Mouse (Mus musculus) liver, embryonic 16.5 days (tissue): Measurements from ENCODE around the gene Fxyd1. TPM values are rescaled to one million over a fixed set of nuclear protein-coding genes. Genes with fewer than 3 reads are reported as not detected.

Experiments used
- ATAC-seq: fragments of 200-750 bp; cut with Nextera tagmentation; 2 replicates; pipeline ENCODE4 v1.8.0; 2017; ENCODE audit warnings: low read depth, mild to moderate bottlenecking, moderate number of reproducible peaks, moderate library complexity
- H3K27ac ChIP-seq: fragments of 300-500 bp; sonication (generic); 2 replicates; pipeline ENCODE4 v1.5.1; 2014; ENCODE audit warnings: mild to moderate bottlenecking, low read length
- H3K27me3 ChIP-seq: fragments of 300-500 bp; sonication (generic); 2 replicates; pipeline ENCODE4 v1.6.1; 2014; ENCODE audit warnings: low read depth, low read length, mixed read lengths; ENCODE audit not compliant: control insufficient read depth, insufficient read depth
- H3K36me3 ChIP-seq: fragments of 300-500 bp; sonication (generic); 2 replicates; pipeline ENCODE4 v1.6.1; 2014; ENCODE audit warnings: mild to moderate bottlenecking; ENCODE audit not compliant: control insufficient read depth, insufficient read depth
- H3K4me1 ChIP-seq: fragments of 300-500 bp; sonication (generic); 2 replicates; pipeline ENCODE4 v1.6.1; 2014; ENCODE audit warnings: low read depth, low read length, mixed read lengths; ENCODE audit not compliant: control insufficient read depth
- H3K4me2 ChIP-seq: fragments of 300-500 bp; sonication (generic); 2 replicates; pipeline ENCODE4 v1.6.1; 2014; ENCODE audit warnings: low read depth, low read length, mixed read lengths
- H3K4me3 ChIP-seq: fragments of 300-500 bp; sonication (generic); 2 replicates; pipeline ENCODE4 v1.5.1; 2014; ENCODE audit warnings: low read depth, mild to moderate bottlenecking, low read length
- H3K9ac ChIP-seq: fragments of 300-500 bp; sonication (generic); 2 replicates; pipeline ENCODE4 v1.6.1; 2014; ENCODE audit warnings: low read depth, low read length
- H3K9me3 ChIP-seq: fragments of 300-500 bp; sonication (generic); replicated peaks from 2 replicates; pipeline ENCODE4 v1.6.1; 2016; ENCODE audit warnings: low read length; ENCODE audit not compliant: control insufficient read depth
- WGBS: fragments of 180-500 bp; shearing (Covaris S2); extraction: QIAGEN DNeasy Blood & Tissue Kit; methylation state at CpG from one replicate; pipeline ENCODE4 v1.1.7; 2014; ENCODE audit not compliant: insufficient replicate concordance; 5-methylcytosine and 5-hydroxymethylcytosine counted together
- polyA plus RNA-seq: library from polyadenylated mRNA; unstranded; fragments of >200 nt; fragmentation: Nextera tagmentation; extraction: Ambion mirVana; gene quantifications from 2 replicates; pipeline ENCODE4 v1.2.1, GENCODE M21; 2015

The Fxyd1 gene
- polyA plus RNA-seq, 1 experiment from 2014 or later: 130 TPM

DNA sequence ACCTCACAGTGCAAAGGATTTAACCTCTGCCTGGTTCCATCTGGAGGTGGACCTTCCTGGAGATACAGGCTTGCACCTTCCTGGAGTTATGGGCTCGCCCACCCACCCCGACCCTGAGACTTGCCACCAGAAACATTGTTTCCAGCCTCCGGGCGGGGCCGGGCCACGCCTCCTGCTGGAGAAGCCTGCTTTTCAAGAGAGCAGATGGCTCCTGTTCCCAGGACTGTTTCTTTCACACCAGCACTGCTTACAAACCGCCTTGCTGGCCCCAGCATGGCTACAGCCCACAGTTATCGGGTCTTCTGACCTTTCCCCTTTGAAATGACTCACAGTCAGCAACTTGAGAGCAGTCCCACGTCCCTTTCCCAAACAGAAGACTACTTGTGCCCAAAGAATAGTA lies 15.3 kb upstream of the Fxyd1 start:
- no peak overlapping the region for H3K27ac ChIP-seq
- no peaks in the 10 kb centered on the region for H3K4me1 ChIP-seq
- no peaks in the 10 kb centered on the region for H3K9me3 ChIP-seq
- H3K4me3 ChIP-seq: no peak overlapping the region
- ATAC-seq: no peak
- no peak overlapping the region for H3K9ac ChIP-seq
- 41% methylated on average over 9 of the region's 9 CpGs for WGBS
- no peak overlapping the region for H3K4me2 ChIP-seq
- H3K27me3 ChIP-seq: no peaks in the 10 kb centered on the region
- H3K36me3 ChIP-seq: no peaks in the 10 kb centered on the region

DNA sequence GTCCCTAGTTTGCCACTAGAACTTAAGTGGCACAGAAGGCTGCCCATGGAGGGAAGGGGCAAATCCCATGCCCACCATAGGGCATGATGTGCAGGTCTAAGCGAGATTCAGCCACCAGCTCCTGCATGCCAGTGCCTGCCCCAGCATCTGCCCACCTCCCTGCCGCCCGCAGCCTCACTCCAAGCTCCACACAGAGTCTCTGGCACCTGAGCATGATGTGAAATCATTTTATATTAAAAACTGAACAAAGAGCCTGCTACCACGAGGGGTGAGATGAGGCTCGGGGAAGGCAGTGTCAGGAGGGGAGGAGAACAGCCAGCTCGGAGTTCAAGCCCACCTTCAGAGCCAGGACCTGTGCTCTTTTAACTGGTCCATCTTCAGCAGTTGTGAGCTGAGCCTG lies 13.3 kb upstream of the Fxyd1 start:
- Histone ChIP-seq H3K4me3 (no peak overlapping the region), H3K27ac (no peak overlapping the region), H3K9ac (no peak overlapping the region), H3K4me1 (no peaks in the 10 kb centered on the region), H3K36me3 (no peaks in the 10 kb centered on the region), H3K27me3 (no peaks in the 10 kb centered on the region), H3K4me2 (no peak overlapping the region), H3K9me3 (no peaks in the 10 kb centered on the region)
- no peak for ATAC-seq
- WGBS: 53% methylated on average over 6 of the region's 6 CpGs

DNA sequence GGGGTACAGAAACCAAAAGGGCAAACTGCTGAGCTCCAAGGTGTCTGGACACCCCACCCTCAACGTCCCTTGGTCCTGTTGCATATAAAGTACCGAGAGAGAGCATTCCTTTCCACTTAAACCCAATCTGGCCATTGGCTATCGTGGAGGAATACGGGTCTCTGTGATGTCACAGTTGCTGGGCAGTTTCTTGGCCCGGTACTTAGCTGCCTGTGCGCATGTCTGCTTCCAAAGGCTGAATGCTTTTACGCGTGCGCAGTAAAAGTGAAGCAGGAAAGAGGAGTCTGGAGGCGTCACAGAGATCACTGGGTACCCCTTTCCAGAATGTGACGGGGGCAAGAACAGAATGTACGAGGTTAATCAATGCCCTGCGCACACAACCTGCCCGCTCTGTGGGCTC lies 12.5 kb upstream of the Fxyd1 start:
- no peak overlapping the region for H3K4me3 ChIP-seq
- H3K36me3 ChIP-seq: no peaks in the 10 kb centered on the region
- WGBS: 72% methylated on average over 14 of the region's 14 CpGs

DNA sequence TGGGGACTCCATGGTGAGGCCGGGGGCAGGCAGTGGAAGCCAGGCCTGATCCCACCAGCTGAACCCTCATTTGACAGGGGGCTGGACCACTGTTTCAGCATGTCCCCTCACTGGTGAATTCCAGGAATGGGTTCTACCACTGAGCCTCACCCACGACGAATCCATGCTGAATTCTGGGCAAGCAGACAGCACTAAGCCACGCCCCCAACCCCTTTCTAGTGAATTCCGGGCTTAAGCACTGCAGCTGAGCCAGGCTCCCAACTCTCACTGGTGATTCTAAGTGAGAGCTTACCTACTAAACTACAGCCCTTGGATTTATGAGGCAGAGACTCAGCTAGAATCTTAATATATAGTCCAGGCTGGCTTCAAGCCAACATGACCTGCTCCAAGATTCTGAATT lies 10.8 kb upstream of the Fxyd1 start:
- Histone ChIP-seq H3K9me3 (no peaks in the 10 kb centered on the region), H3K36me3 (no peaks in the 10 kb centered on the region), H3K4me3 (no peak overlapping the region), H3K27ac (no peak overlapping the region), H3K4me2 (no peak overlapping the region), H3K27me3 (no peaks in the 10 kb centered on the region), H3K9ac (no peak overlapping the region), H3K4me1 (no peaks in the 10 kb centered on the region)
- 48% methylated on average over 5 of the region's 5 CpGs for WGBS
- no peak for ATAC-seq

More for the DNA sequence above, 12.5 kb upstream of the Fxyd1 start:
- no peaks in the 10 kb centered on the region for H3K27me3 ChIP-seq
- no peaks in the 10 kb centered on the region for H3K4me1 ChIP-seq
- H3K27ac ChIP-seq: no peak overlapping the region
- H3K4me2 ChIP-seq: no peak overlapping the region
- H3K9ac ChIP-seq: no peak overlapping the region
- H3K9me3 ChIP-seq: no peaks in the 10 kb centered on the region
- no peak for ATAC-seq

DNA sequence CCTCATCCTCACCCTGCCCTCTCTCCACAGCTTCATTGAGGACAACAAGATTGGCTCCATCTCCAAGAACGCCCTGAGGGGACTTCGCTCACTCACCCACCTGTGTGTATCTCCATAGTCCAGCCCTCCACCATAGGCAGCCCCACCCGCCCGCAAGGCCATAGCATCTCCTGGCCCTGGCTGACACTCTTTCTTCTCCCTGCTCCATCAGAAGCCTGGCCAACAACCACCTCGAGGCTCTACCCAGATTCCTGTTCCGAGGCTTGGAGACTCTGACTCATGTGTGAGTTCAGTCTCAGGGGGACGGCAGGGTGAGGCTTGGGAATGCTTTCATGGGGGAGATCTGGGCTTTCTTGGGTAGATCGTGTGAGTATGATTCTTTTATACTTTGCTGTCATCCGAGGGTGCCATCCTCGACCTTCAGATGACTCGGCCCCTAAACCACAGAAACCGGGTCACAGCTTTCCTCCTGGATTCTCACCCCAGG lies 6.1 kb upstream of the Fxyd1 start:
- H3K9me3 ChIP-seq: no peaks in the 10 kb centered on the region
- H3K36me3 ChIP-seq: no peaks in the 10 kb centered on the region
- no peak overlapping the region for H3K4me2 ChIP-seq
- H3K27ac ChIP-seq: no peak overlapping the region
- no peaks in the 10 kb centered on the region for H3K27me3 ChIP-seq
- H3K4me1 ChIP-seq: no peaks in the 10 kb centered on the region
- H3K4me3 ChIP-seq: no peak overlapping the region
- no peak overlapping the region for H3K9ac ChIP-seq
- 61% methylated on average over 12 of the region's 12 CpGs for WGBS
- ATAC-seq: no peak

DNA sequence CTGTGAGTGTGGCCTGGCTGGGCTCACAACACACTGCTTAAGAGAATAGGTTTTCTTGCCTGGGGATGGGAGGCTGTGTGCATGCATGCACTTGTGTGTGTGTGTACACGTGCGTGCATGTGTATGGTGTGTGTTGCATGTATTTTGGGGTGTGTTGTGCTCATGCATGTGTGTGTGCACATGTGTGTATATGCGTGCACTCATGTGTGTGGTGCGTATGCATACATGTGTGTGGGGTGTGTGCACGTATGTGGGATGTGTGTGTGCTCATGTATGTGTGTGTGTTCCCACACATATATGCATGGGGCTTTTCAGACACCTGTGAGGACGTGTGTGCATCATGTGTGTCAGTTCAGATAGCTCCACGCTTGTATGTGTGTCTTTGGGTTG lies 3.6 kb upstream of the Fxyd1 start:
- H3K27me3 ChIP-seq: no peaks in the 10 kb centered on the region
- H3K4me3 ChIP-seq: no peak overlapping the region
- ATAC-seq: no peak
- no peak overlapping the region for H3K27ac ChIP-seq
- H3K9ac ChIP-seq: no peak overlapping the region
- 67% methylated on average over 7 of the region's 7 CpGs for WGBS
- no peak overlapping the region for H3K4me2 ChIP-seq
- H3K36me3 ChIP-seq: no peaks in the 10 kb centered on the region
- no peaks in the 10 kb centered on the region for H3K4me1 ChIP-seq
- no peaks in the 10 kb centered on the region for H3K9me3 ChIP-seq

DNA sequence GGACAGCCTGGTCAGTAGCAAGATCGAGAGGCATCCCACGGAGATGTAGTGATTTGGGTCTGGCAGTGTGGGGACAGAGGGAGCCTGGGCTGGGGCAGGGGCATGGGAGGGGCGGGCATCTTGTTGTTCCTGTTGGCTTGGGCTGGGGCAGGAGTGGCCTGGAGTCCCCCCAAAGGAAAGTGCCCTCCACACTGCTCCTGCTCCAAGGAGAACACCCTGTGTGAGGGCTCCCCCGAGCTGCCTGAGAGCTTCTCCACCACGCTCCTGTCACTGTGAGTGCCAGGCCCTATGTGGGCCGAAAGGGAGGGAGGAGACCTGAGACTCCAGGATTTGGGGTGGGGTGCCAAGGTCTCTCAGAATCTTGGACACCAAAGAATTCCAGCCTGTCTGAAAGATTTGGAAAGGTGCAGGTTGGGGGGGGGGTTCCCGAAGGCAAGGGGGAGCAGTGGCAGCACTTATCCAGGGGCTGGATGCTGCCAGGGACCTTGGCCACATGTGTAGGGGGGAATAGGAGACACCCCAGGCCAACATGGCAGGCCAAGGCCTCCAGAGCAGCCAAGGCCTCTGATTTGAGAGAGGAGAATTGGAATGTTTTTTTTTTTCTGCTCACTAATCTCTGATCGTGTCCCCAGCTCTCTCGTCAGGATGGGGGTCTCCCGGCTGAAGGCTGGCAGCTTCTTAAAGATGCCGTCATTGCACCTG lies 3.1 kb upstream of the Fxyd1 start:
- H3K9ac ChIP-seq: no peak overlapping the region
- ATAC-seq: no peak
- no peak overlapping the region for H3K4me2 ChIP-seq
- no peaks in the 10 kb centered on the region for H3K4me1 ChIP-seq
- H3K36me3 ChIP-seq: no peaks in the 10 kb centered on the region
- no peaks in the 10 kb centered on the region for H3K27me3 ChIP-seq
- no peak overlapping the region for H3K4me3 ChIP-seq
- no peak overlapping the region for H3K27ac ChIP-seq
- no peaks in the 10 kb centered on the region for H3K9me3 ChIP-seq
- WGBS: 64% methylated on average over 11 of the region's 11 CpGs

DNA sequence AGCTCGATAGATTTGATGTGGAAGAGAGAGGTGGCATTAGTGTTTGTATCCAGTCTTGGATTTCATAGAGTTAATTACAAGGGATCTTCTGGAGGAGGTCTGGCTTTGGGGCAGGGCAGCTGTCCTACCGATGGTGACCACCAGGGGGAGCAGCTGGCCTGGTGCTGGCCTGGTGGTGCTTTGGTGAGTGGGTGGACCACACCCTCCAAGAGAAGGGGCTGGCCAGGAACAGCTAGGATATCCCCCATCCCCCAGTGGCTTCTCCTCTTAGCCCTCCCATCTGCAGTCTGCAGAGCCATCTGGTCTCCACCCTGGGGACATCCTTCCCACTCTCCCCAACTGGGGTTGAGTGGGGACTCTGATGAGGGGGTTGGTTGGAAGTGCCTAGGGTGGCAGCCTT lies 2.1 kb upstream of the Fxyd1 start, which contains the start of gene Lgi4:
TSS of gene Lgi4 (plus strand) at position 235 of the 400 bp plus-strand sequence.
- Histone ChIP-seq H3K27me3 (no peaks in the 10 kb centered on the region; the same call in 1 of the 2 replicates), H3K4me3 (no peak within 1 kb of the TSS), H3K36me3 (no peaks in the 10 kb centered on the region), H3K4me1 (no peaks in the 10 kb centered on the region), H3K9me3 (no peaks in the 10 kb centered on the region), H3K4me2 (no peak within 1 kb of the TSS), H3K9ac (no peak within 1 kb of the TSS), H3K27ac (no peak within 1 kb of the TSS)
- ATAC-seq: no peak
- WGBS: 2% methylated on average over 2 of the region's 2 CpGs

DNA sequence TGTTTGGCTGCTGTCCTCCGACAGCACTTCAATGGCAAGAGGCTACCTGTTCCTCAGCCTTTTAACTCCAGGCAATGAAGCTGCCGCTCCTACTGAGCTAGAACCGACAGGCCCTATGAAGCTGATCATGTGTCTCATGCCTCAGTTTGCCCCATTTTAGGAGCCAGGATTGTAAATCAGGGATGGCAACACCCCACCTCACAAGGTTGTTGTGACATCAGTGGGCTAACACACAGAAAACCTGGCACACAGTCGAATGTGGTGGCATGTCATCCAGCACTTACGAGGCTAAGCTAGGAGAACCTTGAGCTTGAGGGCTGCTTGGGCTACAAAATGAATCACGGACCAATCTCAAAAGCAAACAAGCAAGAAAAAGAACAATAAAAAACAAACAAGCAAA lies 1.2 kb upstream of the Fxyd1 start:
- Histone ChIP-seq H3K9me3 (no peaks in the 10 kb centered on the region), H3K4me3 (no peak overlapping the region), H3K27me3 (peaks cover 3% of the 10 kb centered on the region), H3K9ac (no peak overlapping the region), H3K4me1 (peaks cover 2% of the 10 kb centered on the region; the same call in 1 of the 2 replicates), H3K4me2 (no peak overlapping the region), H3K27ac (no peak overlapping the region), H3K36me3 (no peaks in the 10 kb centered on the region)
- 67% methylated on average over 6 of the region's 6 CpGs for WGBS
- no peak for ATAC-seq
